Mouse (Mus musculus) limb, embryonic 13.5 days (tissue): ENCODE results near the gene Abhd12b. TPM values are rescaled to one million over a fixed set of nuclear protein-coding genes. Genes with fewer than 3 reads are reported as not detected.

Experiments
- ATAC-seq: fragments of 200-750 bp; cut with Nextera tagmentation; 2 replicates; pipeline ENCODE4 v1.8.0; 2017; ENCODE audit warnings: low read depth, moderate number of reproducible peaks, moderate TSS enrichment; ENCODE audit not compliant: low FRiP score
- H3K27ac ChIP-seq: fragments of 300-500 bp; sonication (generic); 2 replicates; pipeline ENCODE4 v1.5.1; 2015; ENCODE audit warnings: inconsistent platforms, mild to moderate bottlenecking, moderate library complexity
- H3K27me3 ChIP-seq: fragments of 300-500 bp; sonication (generic); 2 replicates; pipeline ENCODE4 v1.6.1; 2015; ENCODE audit warnings: mild to moderate bottlenecking, inconsistent platforms
- H3K36me3 ChIP-seq: fragments of 300-500 bp; sonication (generic); 2 replicates; pipeline ENCODE4 v1.6.1; 2015; ENCODE audit warnings: inconsistent platforms, mild to moderate bottlenecking, moderate library complexity
- H3K4me1 ChIP-seq: fragments of 300-500 bp; sonication (generic); 2 replicates; pipeline ENCODE4 v1.6.1; 2015; ENCODE audit warnings: inconsistent platforms
- H3K4me2 ChIP-seq: fragments of 300-500 bp; sonication (generic); replicated peaks from 2 replicates; pipeline ENCODE4 v1.6.1; 2015; ENCODE audit warnings: inconsistent platforms, mild to moderate bottlenecking, moderate library complexity
- H3K4me3 ChIP-seq: fragments of 300-500 bp; sonication (generic); 2 replicates; pipeline ENCODE4 v1.5.1; 2015; ENCODE audit warnings: moderate library complexity, mild to moderate bottlenecking, inconsistent platforms
- H3K9ac ChIP-seq: fragments of 300-500 bp; sonication (generic); 2 replicates; pipeline ENCODE4 v1.6.1; 2015; ENCODE audit warnings: mild to moderate bottlenecking, inconsistent platforms
- H3K9me3 ChIP-seq: fragments of 300-500 bp; sonication (generic); 2 replicates; pipeline ENCODE4 v1.6.1; 2016; ENCODE audit warnings: inconsistent platforms
- WGBS: fragments of 180-500 bp; shearing (Covaris S2); methylation state at CpG from one replicate; pipeline ENCODE4 v1.1.7; 2015; 5-methylcytosine and 5-hydroxymethylcytosine counted together
- polyA plus RNA-seq: library from polyadenylated mRNA; unstranded; fragments of >200 nt; fragmentation: Nextera tagmentation; extraction: Ambion mirVana; gene quantifications from 2 replicates; pipeline ENCODE4 v1.2.1, GENCODE M21; 2015

Abhd12b gene
- not detected in 2 replicates for polyA plus RNA-seq

DNA sequence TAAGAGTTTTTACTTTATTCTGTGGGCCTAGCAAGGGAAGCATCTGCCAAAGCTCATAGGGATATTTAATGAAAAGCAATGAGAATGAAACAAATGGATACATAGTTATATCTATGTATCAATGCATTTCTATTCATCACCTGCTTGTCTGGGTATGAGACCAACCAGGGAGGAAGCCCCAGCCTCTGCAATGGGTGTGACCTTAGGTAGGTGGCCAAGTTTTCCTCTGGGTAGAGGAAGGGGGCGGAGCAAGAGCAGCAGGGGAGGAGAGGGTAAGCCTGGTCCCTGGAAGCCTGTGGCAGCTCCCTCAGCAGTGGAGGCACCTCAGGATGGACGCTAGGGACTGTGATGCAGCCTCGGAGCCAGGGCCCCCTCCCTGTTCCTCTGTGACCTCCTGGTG, at the start of gene Abhd12b:
Gene Abhd12b (plus strand): TSS at position 301 of the 400 bp plus-strand sequence.
- WGBS, result 43% methylated on average over 3 of the region's 3 CpGs
- H3K4me2 ChIP-seq, result no peak within 1 kb of the TSS
- H3K36me3 ChIP-seq, result no peaks in the 10 kb centered on the region
- peaks cover 2% of the 10 kb centered on the region; the same call in 1 of the 2 replicates for H3K4me1 ChIP-seq
- ATAC-seq, result no peak
- no peaks in the 10 kb centered on the region for H3K9me3 ChIP-seq
- no peak within 1 kb of the TSS for H3K27ac ChIP-seq
- H3K9ac ChIP-seq, result no peak within 1 kb of the TSS
- no peaks in the 10 kb centered on the region for H3K27me3 ChIP-seq
- no peak within 1 kb of the TSS for H3K4me3 ChIP-seq

DNA sequence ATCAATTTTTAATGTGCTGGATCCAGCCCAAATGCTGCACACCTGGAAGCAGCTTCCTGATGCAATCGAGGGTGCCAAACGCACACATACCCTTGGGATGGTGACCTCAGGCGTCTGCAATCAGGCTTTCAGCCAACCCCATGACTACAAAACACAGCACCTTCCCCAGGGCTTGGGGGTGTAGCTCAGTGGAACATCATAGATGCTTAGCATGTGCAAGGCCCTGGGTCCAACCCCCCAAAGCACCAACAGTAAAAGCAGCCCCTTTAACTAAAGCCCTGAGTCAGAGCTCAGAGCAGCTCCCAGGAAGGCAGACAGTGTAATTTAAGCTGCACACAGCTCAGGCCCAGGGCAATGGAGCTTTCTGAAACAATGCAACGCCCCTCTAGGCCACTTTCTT, 49.7 kb upstream of the Abhd12b start:
- WGBS, result 29% methylated on average over 4 of the region's 4 CpGs
- Histone ChIP-seq H3K4me1 (peaks cover 43% of the 10 kb centered on the region), H3K4me3 (no peak overlapping the region), H3K4me2 (no peak overlapping the region), H3K27ac (peak overlapping the region; percentile 23; the same call in 1 of the 2 replicates), H3K27me3 (no peaks in the 10 kb centered on the region), H3K9me3 (no peaks in the 10 kb centered on the region), H3K9ac (no peak overlapping the region), H3K36me3 (0 out of 2 replicates have a peak, but pooled peaks cover 3% of the 10 kb centered on the region)
- peak; percentile 34 for ATAC-seq

DNA sequence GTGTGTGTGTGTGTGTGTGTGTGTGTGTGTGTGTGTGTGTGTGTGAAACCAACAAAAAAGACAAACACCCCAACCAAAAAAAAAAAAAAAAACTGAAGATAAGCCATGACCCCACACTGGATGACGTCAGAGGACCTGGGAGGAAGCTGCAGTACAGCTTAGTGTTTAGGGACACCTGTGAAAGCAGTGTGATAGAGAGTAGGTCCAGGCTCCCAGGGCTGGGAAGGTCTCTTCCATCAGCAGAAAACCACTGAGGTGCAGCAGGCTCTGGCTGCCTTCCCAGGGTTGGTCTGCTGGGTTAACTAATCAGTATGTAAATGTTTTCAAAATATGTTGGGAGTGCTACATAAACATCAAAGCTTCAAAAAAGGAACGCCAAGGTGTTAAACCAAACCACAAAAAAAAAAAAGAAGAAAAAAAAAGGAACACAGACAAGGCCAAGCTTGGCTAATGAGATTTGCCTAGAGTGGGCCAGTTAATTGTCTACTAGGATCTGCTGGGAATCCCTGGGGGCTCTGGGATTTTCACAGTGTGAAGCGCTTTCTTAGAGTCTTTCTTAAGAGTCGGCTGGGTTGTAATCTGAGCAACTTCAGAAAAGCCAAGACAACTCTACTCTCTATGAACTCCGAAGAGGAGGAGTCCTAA, 49.0 kb upstream of the Abhd12b start:
- H3K4me3 ChIP-seq, result no peak overlapping the region
- H3K27me3 ChIP-seq, result 0 out of 2 replicates have a peak, but pooled peaks cover under 1% of the 10 kb centered on the region
- no peak overlapping the region for H3K27ac ChIP-seq
- no peak overlapping the region for H3K4me2 ChIP-seq
- H3K9me3 ChIP-seq, result no peaks in the 10 kb centered on the region
- H3K4me1 ChIP-seq, result peaks cover 43% of the 10 kb centered on the region
- H3K9ac ChIP-seq, result no peak overlapping the region
- 0 out of 2 replicates have a peak, but pooled peaks cover 3% of the 10 kb centered on the region for H3K36me3 ChIP-seq
- 29% methylated on average over 5 of the region's 5 CpGs for WGBS
- ATAC-seq, result no peak

- H3K36me3 ChIP-seq, result 0 out of 2 replicates have a peak, but pooled peaks cover 3% of the 10 kb centered on the region
- H3K9ac ChIP-seq, result no peak overlapping the region
- 71% methylated on average over 6 of the region's 6 CpGs for whole genome bisulfite sequencing
- no peak for ATAC-seq
- peaks cover 5% of the 10 kb centered on the region; the same call in 1 of the 2 replicates for H3K27me3 ChIP-seq
- H3K4me3 ChIP-seq, result no peak overlapping the region
- no peak overlapping the region for H3K27ac ChIP-seq
- no peak overlapping the region for H3K4me2 ChIP-seq
- no peaks in the 10 kb centered on the region for H3K9me3 ChIP-seq
- peaks cover 53% of the 10 kb centered on the region for H3K4me1 ChIP-seq
These were observed 48.1 kb upstream of the Abhd12b start for GRCm38 (mm10) chr12:70105885-70106284.

- Histone ChIP-seq H3K4me2 (no peak overlapping the region), H3K36me3 (0 out of 2 replicates have a peak, but pooled peaks cover 3% of the 10 kb centered on the region), H3K4me1 (peaks cover 53% of the 10 kb centered on the region), H3K9ac (no peak overlapping the region), H3K4me3 (no peak overlapping the region), H3K27ac (no peak overlapping the region), H3K9me3 (no peaks in the 10 kb centered on the region), H3K27me3 (peaks cover 5% of the 10 kb centered on the region; the same call in 1 of the 2 replicates)
- 64% methylated on average over 9 of the region's 9 CpGs for WGBS
- ATAC-seq, result no peak
These were observed 47.4 kb upstream of the Abhd12b start for GRCm38 (mm10) chr12:70106508-70106907.

DNA sequence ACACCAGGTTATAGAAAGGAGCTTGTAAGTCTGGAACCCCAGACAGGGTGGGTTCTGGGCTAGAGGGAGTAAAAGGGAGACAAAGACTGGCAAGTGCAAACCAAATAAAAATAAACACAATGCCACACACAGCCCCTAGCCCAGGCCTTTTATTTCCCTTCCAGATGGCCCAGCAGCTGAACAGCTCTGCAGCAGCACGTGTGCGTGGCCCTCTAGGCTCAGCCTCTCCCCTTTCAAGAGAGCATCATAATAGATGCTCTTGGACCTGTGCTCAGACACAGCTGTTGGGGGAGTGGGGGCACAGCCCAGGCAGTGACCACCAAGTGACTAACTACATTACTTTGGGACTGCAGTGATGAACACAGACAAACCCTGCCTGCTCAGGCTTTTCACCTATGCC, 45.8 kb upstream of the Abhd12b start:
- 17% methylated on average over 2 of the region's 2 CpGs for WGBS
- no peak for ATAC-seq
- Histone ChIP-seq H3K4me3 (no peak overlapping the region), H3K9ac (no peak overlapping the region), H3K27me3 (peaks cover 14% of the 10 kb centered on the region), H3K27ac (no peak overlapping the region), H3K4me1 (peaks cover 60% of the 10 kb centered on the region), H3K36me3 (no peaks in the 10 kb centered on the region), H3K4me2 (no peak overlapping the region), H3K9me3 (no peaks in the 10 kb centered on the region)

GRCm38 (mm10) chr12:70109921-70110320, 44.0 kb upstream of the Abhd12b start:
- Histone ChIP-seq H3K4me3 (peak overlapping the region; percentile 90), H3K4me2 (peak overlapping the region; percentile 96), H3K9ac (0 out of 2 replicates have a peak overlapping the region, but pooled peaks have one; percentile 89), H3K27me3 (peaks cover 22% of the 10 kb centered on the region), H3K4me1 (peaks cover 44% of the 10 kb centered on the region), H3K27ac (no peak overlapping the region), H3K36me3 (no peaks in the 10 kb centered on the region), H3K9me3 (no peaks in the 10 kb centered on the region)
- ATAC-seq, result no peak
- WGBS, result 65% methylated on average over 6 of the region's 6 CpGs

- peaks cover 38% of the 10 kb centered on the region for H3K4me1 ChIP-seq
- peak overlapping the region; percentile 70; the same call in 1 of the 2 replicates for H3K27ac ChIP-seq
- ATAC-seq, result no peak
- H3K4me3 ChIP-seq, result peak overlapping the region; percentile 90
- no peaks in the 10 kb centered on the region for H3K9me3 ChIP-seq
- WGBS, result 10% methylated on average over 23 of the region's 23 CpGs
- no peaks in the 10 kb centered on the region for H3K36me3 ChIP-seq
- peak overlapping the region; percentile 96 for H3K4me2 ChIP-seq
- H3K27me3 ChIP-seq, result peaks cover 22% of the 10 kb centered on the region
- H3K9ac ChIP-seq, result peak overlapping the region; percentile 89
These were observed 43.4 kb upstream of the Abhd12b start for GRCm38 (mm10) chr12:70110375-70111116.

GRCm38 (mm10) chr12:70111117-70111366, 42.9 kb upstream of the Abhd12b start:
- Histone ChIP-seq H3K36me3 (no peaks in the 10 kb centered on the region), H3K4me3 (peak overlapping the region; percentile 90), H3K4me1 (peaks cover 36% of the 10 kb centered on the region), H3K4me2 (peak overlapping the region; percentile 96), H3K9ac (peak overlapping the region; percentile 89), H3K27me3 (peaks cover 22% of the 10 kb centered on the region), H3K9me3 (no peaks in the 10 kb centered on the region), H3K27ac (peak overlapping the region; percentile 70)
- ATAC-seq, result peak; percentile 68
- WGBS, result 0% methylated on average over 14 of the region's 16 CpGs

- WGBS, result under 1% methylated on average over 82 of the region's 101 CpGs
- H3K9me3 ChIP-seq, result no peaks in the 10 kb centered on the region
- peak; percentile 80 for ATAC-seq
- H3K4me1 ChIP-seq, result peaks cover 31% of the 10 kb centered on the region
- H3K9ac ChIP-seq, result peak overlapping the region; percentile 89
- H3K27me3 ChIP-seq, result peaks cover 22% of the 10 kb centered on the region
- H3K4me3 ChIP-seq, result peak overlapping the region; percentile 90
- H3K36me3 ChIP-seq, result no peaks in the 10 kb centered on the region
- H3K27ac ChIP-seq, result peak overlapping the region; percentile 70
- H3K4me2 ChIP-seq, result peak overlapping the region; percentile 96
These were observed 42.4 kb upstream of the Abhd12b start for GRCm38 (mm10) chr12:70111367-70112089.

DNA sequence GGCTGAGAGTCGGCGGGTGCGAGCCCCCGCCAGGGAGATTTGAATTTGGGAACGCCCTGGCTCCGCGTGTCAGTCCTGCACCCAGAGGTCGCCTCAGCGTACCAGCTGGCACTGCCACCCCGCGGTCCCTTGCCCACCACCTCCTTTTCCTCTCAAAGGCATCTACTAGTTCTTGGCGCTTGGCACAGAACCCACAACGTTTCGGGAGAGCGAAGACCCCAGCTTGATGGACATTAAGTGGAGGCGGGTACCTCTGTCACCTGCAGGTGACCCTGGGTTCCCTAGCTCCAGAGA, 41.9 kb upstream of the Abhd12b start:
- Histone ChIP-seq H3K27me3 (peaks cover 22% of the 10 kb centered on the region), H3K27ac (no peak overlapping the region; the same call in 1 of the 2 replicates), H3K9ac (peak overlapping the region; percentile 89), H3K4me1 (peaks cover 29% of the 10 kb centered on the region), H3K9me3 (no peaks in the 10 kb centered on the region), H3K4me2 (peak overlapping the region; percentile 96), H3K4me3 (peak overlapping the region; percentile 90), H3K36me3 (no peaks in the 10 kb centered on the region)
- no peak for ATAC-seq
- WGBS, result 4% methylated on average over 16 of the region's 16 CpGs

- Histone ChIP-seq H3K36me3 (no peaks in the 10 kb centered on the region), H3K9me3 (no peaks in the 10 kb centered on the region), H3K27ac (no peak within 1 kb of the TSS), H3K27me3 (peaks cover 22% of the 10 kb centered on the region), H3K4me1 (peaks cover 18% of the 10 kb centered on the region), H3K9ac (no peak within 1 kb of the TSS), H3K4me3 (peak within 1 kb of the TSS; percentile 90), H3K4me2 (0 out of 2 replicates have a peak within 1 kb of the TSS, but pooled peaks have one; percentile 96)
- WGBS, result 63% methylated on average over 11 of the region's 11 CpGs
- ATAC-seq, result no peak
These were observed 40.6 kb upstream of the Abhd12b start, which contains the start of gene Nin for GRCm38 (mm10) chr12:70113351-70113750. Nin (minus strand) TSS chr12:70113717.
